Mouse (Mus musculus): ENCODE results near the gene Arhgap31.

Gene Arhgap31

GRCm38 (mm10) chr16:38602989-38603804, 109.9 kb downstream of the Arhgap31 start:
- DNase-seq (ENCODE audit: low spot score in 2 of 2) = no peak

GRCm38 (mm10) chr16:38598986-38599680, 113.9 kb downstream of the Arhgap31 start:
- DNase-seq (ENCODE audit: low spot score in 2 of 2) = no peak

DNA sequence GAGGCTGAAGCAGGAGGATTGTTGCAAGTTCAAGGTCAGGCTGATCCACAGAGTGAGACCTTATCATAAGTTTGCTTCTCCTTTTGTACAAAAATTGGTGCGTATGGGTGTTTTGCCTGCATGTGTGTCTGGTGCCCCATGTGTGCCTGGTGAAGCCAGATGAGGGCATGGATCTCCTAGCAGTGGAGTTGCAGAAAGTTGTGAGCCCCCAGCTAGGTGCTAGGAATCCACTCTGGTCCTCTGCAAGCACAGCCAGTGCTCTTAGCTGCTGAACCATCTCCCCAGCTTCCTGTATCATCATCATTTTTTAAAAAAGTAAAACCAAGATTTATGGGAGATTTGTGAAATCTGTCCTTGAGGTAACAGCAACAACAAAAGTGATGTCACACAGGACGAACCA, 116.4 kb downstream of the Arhgap31 start:
- no peak for DNase-seq (ENCODE audit: low spot score in 2 of 2)

- no peak for DNase-seq (ENCODE audit: low spot score in 2 of 2)
Observed at GRCm38 (mm10) chr16:38596099-38596498, 117.0 kb downstream of the Arhgap31 start.

DNA sequence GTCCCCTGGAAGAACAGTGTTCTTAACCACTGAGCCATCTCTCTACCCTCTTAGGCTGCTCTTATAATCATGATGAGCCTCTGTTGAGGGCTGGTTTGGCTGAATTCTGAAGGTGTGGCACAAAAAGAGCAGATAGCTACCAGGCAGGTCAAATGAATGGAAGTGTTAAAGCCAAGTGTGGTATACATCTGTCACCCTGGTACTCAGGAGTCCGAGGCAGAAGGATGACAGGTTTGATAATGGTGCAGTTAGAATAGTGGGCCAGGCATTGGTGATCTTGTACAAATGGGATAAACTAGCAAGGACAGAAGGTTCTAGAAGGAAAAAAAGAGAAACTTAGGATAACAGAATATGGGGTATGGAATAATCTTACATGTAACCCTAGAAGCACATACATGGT, 118.6 kb downstream of the Arhgap31 start:
- no peak for DNase-seq (ENCODE audit: low spot score in 2 of 2)

DNA sequence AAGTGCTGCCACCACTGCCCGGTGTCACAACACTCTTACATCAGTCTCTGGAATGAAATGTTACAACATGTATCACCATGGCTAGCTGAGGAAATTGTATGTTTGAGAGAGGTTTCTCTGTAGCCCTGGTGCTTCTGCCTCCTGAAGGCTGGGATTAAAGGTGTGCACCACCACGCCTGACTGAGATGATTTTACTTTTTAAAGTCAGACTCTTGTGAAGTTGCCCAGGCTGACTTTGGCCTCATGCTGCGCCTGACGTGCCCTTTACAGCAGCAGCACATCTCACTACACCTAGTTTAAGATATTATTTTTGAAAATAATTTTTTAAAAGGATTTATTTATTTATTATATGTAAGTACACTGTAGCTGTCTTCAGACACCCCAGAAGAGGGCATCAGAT, 120.1 kb downstream of the Arhgap31 start:
- DNase-seq (ENCODE audit: low spot score in 2 of 2) = no peak

GRCm38 (mm10) chr16:38592026-38592678, 120.9 kb downstream of the Arhgap31 start:
- no peak for DNase-seq (ENCODE audit: low spot score in 2 of 2)

GRCm38 (mm10) chr16:38591506-38591905, 121.6 kb downstream of the Arhgap31 start:
- DNase-seq (ENCODE audit: low spot score in 2 of 2) = no peak

DNA sequence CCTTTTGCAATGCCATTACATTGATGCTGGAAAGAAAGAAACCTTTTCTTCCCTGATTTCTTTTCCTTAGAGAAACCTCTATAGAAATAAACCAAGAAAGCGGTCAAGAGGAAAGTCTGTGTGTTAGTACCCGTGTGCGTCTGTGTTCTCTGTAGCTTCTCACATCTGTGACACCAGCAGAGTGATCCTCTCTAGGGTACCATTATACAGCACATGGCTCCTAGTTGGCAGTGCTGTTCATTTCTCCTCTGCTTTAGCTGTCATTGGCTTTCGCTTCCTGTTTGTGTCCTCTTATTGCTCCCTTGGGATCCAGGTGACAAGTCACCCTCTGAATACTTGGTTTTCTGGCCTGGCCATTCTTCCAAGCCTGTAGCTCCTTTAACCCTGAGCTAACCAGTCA, 125.5 kb downstream of the Arhgap31 start:
- DNase-seq (ENCODE audit: low spot score in 2 of 2) = no peak

GRCm38 (mm10) chr16:38587163-38587562, 125.9 kb downstream of the Arhgap31 start:
- no peak for DNase-seq (ENCODE audit: low spot score in 2 of 2)

GRCm38 (mm10) chr16:38585186-38585585, 127.9 kb downstream of the Arhgap31 start:
- no peak for DNase-seq (ENCODE audit: low spot score in 2 of 2)

- DNase-seq (ENCODE audit: low spot score in 2 of 2) = no peak
Observed at GRCm38 (mm10) chr16:38584761-38585160, 128.3 kb downstream of the Arhgap31 start.

- no peak for DNase-seq (ENCODE audit: low spot score in 2 of 2)
Observed at GRCm38 (mm10) chr16:38571481-38571880, 141.6 kb downstream of the Arhgap31 start.

- DNase-seq (ENCODE audit: low spot score in 2 of 2) = no peak
Observed at GRCm38 (mm10) chr16:38568192-38568591, 144.9 kb downstream of the Arhgap31 start.

DNA sequence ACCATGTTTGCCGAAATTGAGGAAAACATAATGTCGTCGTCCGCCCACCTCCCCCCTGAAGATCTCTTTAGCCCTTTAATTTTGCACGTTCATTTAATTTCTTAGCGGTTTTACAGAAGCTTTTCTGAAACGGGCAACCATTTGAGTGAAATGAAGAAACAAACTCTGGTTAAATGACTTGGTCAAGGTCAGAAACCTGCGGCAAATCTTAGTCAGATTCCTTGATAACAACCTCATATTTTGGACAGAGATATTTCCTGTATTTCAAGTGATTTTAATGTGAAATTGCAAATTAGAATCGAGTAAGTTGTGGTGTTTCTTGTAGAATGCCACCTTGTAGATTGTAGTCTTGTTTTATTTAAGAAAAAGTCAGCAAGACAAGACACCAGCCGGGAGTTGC, 149.6 kb downstream of the Arhgap31 start:
- DNase-seq (ENCODE audit: low spot score in 2 of 2) = no peak

GRCm38 (mm10) chr16:38562968-38563327, 150.1 kb downstream of the Arhgap31 start:
- DNase-seq (ENCODE audit: low spot score in 2 of 2) = peak in 1 of 2 experiments; percentile 55

- peak; percentile 90 to 93 for DNase-seq (ENCODE audit: low spot score in 2 of 2)
Observed at GRCm38 (mm10) chr16:38562131-38562967, 150.7 kb downstream of the Arhgap31 start.

DNA sequence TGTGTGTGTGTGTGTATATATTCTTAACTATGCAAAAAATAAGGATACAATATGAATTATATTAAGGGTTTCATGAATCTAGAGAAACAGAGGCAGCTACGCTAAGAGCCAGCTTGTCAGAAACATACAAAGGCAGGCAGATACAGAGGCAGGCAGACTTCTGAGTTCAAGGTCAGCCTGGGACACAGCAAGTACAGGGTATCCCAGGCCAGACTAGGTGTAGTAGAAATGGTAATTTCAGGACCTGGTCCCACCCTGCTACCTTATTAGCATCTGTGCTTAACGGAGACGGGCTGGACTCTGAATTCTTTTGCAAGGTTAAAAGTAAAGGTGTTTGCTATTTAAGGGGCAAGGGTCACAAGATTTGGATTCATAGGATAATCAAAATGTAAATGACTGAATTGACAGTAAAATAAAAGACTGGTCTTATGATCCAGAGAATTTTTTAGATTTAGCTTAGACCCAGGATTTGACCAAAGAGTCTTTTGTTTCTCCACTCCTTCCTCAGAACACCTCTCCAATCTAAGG, 154.8 kb downstream of the Arhgap31 start, which contains the start of gene Tmem39a:
Tmem39a (plus strand) TSS at position 478 of the 528 bp plus-strand sequence.
- DNase-seq (ENCODE audit: low spot score in 2 of 2) = no peak

GRCm38 (mm10) chr16:38555988-38556387, 157.1 kb downstream of the Arhgap31 start:
- no peak for DNase-seq (ENCODE audit: low spot score in 2 of 2)

GRCm38 (mm10) chr16:38549479-38550396, 163.3 kb downstream of the Arhgap31 start, which contains the start of gene Poglut1:
Gene Poglut1, minus strand, starts transcription at chr16:38550258.
- DNase-seq (ENCODE audit: low spot score in 2 of 2) = peak; percentile 52 to 63
